Mouse (Mus musculus): ENCODE data around the gene Camta1. TPM values are rescaled to one million over a fixed set of nuclear protein-coding genes. Genes with fewer than 3 reads are reported as not detected.
A peak's percentile ranks its signal among the peaks of the same experiment; 100 is the strongest.

The Camta1 gene
- total RNA-seq, 2 experiments from 2014 or later, result 152 to 172 TPM

GRCm38 (mm10) chr4:151779962-151780459 is 81.7 kb downstream of the Camta1 start:
- DNase-seq, result no peak

GRCm38 (mm10) chr4:151778511-151778910 is 83.2 kb downstream of the Camta1 start:
- DNase-seq, result peak; percentile 34

- no peak for DNase-seq
These were observed 84.2 kb downstream of the Camta1 start for GRCm38 (mm10) chr4:151777451-151777850.

- DNase-seq, result no peak
These were observed 86.2 kb downstream of the Camta1 start for GRCm38 (mm10) chr4:151775441-151775840.

- no peak for DNase-seq
These were observed 88.0 kb downstream of the Camta1 start for GRCm38 (mm10) chr4:151773651-151774050.

GRCm38 (mm10) chr4:151773007-151773406 is 88.7 kb downstream of the Camta1 start:
- no peak for DNase-seq

- no peak for DNase-seq
These were observed 91.0 kb downstream of the Camta1 start for GRCm38 (mm10) chr4:151770697-151771096.

DNA sequence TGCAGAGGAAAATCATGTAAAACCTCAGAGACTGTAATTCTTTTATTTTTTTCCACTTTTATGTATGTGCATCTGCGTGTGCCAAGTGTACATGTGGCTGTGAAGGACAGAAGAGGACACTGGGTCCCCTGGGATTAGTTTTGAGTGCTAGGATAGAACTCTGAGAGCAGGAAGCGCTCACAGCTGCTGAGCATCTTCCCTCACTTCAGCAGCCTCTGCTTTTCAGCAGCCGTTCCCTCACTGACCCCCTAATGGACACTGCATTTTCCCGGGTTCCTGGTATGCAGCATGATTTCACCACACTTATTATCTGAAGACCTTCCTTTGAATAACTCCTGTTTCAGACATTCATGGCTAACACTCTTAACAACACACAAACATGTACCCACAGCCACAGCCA is 93.9 kb downstream of the Camta1 start:
- DNase-seq, result no peak

- DNase-seq, result no peak
These were observed 94.3 kb downstream of the Camta1 start for GRCm38 (mm10) chr4:151767361-151767760.

DNA sequence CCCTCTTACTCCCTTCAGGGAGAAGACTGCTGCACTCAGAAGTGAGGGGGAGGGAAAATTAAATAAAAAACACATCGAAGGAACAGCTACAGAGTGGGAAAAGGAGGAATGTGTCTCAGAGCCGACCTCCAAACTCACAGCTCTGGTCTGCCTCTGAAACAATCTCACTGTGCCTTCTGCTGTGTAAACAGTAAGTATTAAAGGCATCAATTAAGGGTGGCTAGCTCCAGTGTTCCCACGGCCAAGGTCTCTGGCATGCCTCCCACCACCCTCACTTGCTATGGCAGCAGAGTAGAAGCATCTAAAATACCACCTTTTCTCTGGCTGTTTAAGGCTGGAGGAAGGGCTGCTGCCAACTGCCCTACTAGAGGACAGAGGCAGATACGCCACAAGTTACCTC is 96.3 kb downstream of the Camta1 start:
- DNase-seq, result no peak

GRCm38 (mm10) chr4:151763928-151764327 is 97.7 kb downstream of the Camta1 start:
- peak; percentile 68 for DNase-seq

DNA sequence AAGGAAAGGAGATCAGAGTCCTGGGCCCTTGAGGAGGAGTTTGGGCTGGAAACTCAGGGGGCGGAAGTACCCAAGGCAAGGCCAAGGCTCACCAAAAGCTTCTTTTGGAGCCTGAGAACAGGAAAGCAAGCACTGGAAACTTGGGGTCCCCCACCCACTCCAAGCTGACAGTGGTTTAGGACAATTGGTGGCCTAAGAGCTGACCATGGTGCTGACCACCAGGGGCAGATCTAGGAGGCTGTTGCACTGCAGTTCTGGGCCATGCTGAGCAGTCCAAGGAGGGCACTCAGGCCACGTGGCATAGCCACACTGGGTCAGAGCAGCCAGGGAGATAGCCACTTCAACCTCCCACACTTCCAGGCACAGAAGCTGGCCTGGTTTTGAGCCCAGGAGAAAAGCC is 102.6 kb downstream of the Camta1 start:
- DNase-seq, result no peak

GRCm38 (mm10) chr4:151758337-151758736 is 103.3 kb downstream of the Camta1 start:
- no peak for DNase-seq

DNA sequence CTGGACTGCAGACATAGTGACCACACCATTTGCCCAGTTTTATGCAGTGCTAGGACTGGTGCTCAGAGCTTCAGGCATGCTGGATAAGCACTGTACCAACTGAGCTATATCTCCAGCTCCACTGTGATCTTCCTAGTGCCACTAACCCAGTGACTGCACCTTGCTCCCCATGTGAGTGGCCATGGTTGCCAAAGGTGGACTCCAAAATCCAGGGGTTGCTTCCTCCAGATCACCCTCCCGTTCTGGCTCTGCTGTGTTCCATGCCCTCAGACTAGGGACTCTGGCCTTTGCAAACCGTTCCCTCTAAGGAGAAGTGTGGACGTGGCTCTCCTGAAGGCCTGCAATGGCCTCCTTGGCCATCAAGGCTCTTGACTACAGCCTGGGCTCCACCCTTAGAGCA is 104.4 kb downstream of the Camta1 start:
- DNase-seq, result no peak

GRCm38 (mm10) chr4:151756400-151756799 is 105.3 kb downstream of the Camta1 start:
- DNase-seq, result peak; percentile 32

DNA sequence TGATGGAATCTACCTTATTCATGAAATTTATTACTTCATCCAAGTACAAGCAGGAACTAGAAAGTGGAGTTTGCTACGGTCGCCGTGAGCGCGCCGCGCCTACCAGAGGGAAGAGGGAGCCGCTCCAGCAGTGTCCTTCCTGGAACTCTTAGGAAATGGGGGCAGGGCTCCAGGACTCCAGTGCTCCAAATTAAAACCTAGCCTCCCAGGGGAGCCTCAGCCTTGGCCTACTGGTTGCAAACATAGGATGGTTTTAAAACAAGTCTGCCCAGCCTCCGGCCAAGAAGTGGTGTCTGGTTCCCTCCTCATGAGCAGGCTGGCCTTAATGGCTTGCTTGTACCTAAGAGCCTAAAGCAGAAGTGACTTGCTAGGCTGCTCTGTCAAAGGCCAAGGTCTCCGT is 108.4 kb downstream of the Camta1 start:
- peak; percentile 40 for DNase-seq

GRCm38 (mm10) chr4:151752551-151752950 is 109.1 kb downstream of the Camta1 start:
- no peak for DNase-seq

DNA sequence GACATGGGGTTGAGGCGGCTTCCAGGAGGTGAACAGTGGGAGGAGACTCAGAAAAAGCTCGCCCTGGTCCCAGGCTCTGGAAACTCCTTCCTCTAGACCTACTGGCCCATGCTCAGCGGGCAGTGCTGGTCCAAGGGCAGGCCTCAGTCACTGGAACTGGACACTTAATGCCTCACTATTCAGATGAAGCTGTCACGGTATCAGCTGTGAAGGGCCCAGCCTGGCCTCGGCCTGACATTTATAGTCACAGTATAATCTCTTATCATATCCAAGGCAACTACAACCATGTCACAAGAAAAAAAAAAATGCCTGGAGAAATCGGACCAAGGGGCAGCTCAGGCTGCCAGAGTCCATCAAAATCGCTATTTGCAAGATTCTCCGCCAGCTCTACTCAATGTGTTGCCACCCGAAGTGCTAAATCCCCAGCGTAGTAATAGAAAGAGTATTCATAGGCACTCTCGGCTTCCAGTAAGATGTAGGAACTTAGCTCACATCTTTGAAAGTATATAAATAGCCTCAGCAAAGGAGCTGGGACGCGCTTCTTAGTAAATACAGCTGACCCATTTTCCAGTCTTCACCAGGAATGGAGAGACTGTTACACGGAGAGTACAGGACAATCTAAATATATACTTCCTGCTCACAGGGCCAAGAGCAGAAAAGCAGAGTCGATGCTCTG is 110.3 kb downstream of the Camta1 start:
- no peak for DNase-seq

- no peak for DNase-seq
These were observed 114.0 kb downstream of the Camta1 start for GRCm38 (mm10) chr4:151747723-151748122.

DNA sequence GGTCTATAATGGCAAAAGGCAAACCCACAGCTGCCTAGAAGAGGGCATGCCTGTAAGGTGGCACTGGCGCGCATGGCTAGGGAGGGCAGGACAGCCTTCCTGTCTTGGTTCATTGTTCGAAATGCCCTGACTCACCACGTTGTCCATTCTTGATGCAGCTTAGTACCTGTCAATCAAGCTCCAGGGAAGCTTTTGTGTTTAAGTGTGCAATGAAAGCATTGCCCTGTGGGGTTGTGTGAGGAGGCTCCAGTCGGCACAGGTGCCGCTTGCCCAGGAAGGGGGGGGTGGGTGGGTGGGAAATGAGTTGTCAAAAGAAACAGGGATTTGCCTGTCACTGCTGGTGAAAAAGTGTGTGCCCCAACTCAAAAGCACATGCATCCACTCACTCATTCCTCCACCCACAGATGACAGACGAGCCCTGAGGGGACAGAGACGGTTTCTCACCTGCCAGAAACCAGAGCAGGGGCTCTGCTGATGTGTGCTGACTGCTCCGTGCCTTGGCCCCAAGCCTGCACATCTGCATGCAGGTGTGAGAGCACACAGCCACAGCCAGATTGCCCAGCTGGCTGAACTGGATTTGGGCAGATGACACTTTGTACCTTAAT is 115.6 kb downstream of the Camta1 start:
- no peak for DNase-seq

DNA sequence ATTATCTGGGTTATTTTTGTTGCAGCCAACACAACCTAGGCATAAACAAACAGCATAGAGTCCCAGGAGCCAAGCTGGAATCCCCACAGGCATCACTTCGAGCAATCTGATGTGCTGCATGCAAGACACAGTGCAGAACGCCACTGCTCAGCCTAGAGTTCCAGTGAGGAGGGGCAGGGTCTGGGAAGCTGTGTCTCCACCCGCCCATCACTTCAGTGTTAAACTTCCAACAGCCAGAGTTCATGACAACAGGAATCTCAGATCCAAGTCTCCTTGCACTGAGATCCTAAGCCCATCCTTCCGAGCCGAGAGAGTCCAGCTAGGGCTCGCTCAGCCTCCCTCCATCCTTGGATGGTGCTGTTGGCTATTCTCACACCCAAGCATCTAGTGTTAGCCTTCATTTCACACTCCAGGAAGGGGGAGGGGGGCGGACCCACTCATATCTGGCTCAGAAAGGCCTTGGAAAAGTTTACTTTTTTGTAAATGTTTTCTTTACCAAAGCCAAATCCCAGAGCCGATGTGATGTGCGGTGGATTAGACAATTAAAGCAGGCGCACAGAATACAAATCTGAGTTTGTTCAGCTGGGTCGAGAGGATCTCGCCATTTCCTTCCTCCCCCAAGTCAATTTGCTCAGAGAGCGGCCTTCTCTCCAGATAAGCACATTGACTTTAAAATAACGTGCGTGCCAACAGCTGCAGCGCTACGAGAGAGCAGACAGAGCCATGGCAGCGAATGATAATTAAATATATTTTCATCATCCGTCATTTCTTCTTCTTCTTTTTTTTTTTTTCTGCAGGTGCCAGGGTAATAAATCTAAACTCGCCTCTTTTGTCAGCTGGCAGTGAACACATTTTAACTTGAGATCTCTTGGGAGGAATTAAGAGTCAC is 120.2 kb downstream of the Camta1 start:
- peak; percentile 53 for DNase-seq

DNA sequence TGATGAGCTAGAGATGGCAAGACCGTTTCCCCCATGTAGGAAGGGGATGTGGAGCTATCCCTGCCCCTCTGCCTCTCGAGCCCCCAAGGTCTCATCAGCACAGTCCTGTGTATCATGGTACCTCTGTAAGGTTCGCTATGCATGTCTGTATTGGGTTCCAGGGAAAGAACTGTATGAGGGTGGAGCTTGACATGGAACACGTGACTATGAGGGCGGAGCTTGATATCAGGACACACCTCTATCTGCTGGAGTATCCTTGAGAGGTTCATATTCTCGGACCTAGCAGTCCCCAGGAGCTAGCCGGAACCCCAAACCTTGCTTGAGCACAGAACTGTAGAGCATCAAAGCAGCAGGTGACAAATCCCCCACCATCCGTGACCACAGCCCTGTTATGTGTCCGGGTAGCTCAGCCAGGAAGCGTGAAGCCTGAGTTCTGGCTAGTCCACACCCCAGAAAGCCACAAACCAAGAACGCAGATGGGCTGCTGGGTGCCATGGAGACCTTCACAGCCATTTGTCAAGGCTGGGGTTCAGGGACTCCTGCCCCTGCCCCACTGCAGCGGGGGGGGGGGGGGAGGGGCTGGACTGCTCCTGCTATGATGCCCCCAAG is 122.2 kb downstream of the Camta1 start:
- DNase-seq, result no peak

DNA sequence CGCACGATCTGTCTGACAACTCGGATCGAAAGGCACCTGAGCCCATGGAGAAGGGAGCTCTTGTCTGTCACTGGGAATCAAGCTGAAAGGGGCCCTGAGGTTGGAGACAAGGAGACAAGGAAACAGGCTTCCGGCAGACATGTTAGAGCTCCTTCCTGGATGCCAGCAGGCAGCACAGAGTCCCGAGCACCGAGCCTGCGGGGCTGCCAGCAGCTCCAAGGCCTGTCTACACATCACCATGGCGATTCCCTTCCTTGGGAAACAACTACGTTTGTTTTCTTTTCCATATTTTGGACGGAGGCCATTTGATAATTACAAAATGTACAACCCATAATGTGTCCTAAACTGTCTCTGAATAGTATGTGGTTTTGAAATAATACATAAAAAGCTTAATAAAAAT is 122.8 kb downstream of the Camta1 start:
- no peak for DNase-seq
